Mouse (Mus musculus) frontal cortex, adult 2 months (tissue): Measurements from ENCODE around the gene Shank3. TPM values are rescaled to one million over a fixed set of nuclear protein-coding genes. Genes with fewer than 3 reads are reported as not detected.

ENCODE experiments used
- DNase-seq, 2 experiments: peaks; one replicate each; pipeline ENCODE4 v3.0.0; 2022; ENCODE audit warnings: low spot score in 1 of 2; ENCODE audit errors: extremely low spot score in 1 of 2
- polyA plus RNA-seq: library from polyadenylated mRNA; depleted of rRNA; stranded (reverse); fragments of >200 nt; gene quantifications from 2 replicates; pipeline ENCODE4 v1.2.3, GENCODE M21; 2012; rRNA removed

Gene Shank3
- polyA plus RNA-seq, result 76.4 and 84.0 TPM in 2 replicates

- DNase-seq, result no peak
Observed at GRCm38 (mm10) chr15:89498961-89499688, at the start of gene Shank3. Shank3 (plus strand) TSS chr15:89499623.

GRCm38 (mm10) chr15:89452906-89453864, 46.2 kb upstream of the Shank3 start:
- no peak for DNase-seq

DNA sequence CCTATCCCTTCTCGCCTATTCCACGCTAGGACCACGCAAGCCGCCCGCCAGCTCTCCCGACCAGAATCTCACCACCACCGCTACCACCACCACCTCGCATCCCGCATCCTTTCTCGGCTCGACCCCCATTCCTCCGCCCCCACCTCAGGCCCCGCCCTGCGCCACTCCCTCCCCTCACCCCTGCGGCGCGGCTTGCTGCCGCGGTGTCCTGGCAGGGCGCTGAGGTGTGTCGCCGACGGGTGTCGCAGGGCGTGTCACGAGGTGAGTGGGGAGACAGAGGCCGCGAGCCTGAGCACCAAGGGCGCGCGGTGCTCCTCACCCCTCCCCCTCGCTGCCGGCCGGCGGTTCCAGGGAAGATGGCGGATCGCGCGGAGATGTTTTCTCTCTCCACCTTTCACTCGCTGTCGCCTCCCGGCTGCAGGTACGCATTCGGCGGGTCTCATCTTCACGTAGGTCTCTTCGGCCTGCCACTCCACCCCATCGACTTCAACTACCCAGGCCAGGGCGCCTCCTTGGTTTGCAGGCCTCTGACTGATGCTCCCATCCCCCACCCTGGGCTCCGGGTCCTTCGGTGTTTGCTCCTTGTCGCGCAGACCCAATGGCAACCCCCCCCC, 45.5 kb upstream of the Shank3 start, which contains the start of gene Mapk8ip2:
TSS of gene Mapk8ip2 (plus strand) at position 49 of the 614 bp plus-strand sequence.
- peak in 1 of 2 experiments; percentile 63 for DNase-seq

GRCm38 (mm10) chr15:89454857-89455256, 44.6 kb upstream of the Shank3 start:
- DNase-seq, result no peak

GRCm38 (mm10) chr15:89455642-89456041, 43.8 kb upstream of the Shank3 start:
- no peak for DNase-seq

- no peak for DNase-seq
Observed at GRCm38 (mm10) chr15:89458942-89459341, 40.5 kb upstream of the Shank3 start.

DNA sequence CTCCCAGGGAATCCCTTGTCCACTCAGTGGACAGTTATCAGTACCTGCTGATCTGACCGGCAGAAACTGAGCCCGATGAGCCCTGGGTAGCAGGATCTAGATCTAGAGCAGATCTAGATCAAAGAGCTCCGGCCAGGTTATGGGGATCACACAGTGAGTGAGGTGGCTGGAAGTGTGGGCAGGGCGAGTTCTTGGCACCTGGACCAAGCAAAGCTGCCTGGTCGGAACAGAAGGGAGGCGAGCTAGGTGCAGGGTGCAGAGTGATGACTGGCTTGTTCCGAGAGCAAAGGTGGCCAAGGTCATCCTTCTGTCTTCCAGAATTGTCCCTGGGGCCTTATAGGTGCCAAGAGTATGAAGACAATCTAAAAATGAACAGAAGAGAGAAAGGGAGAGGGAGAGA, 39.6 kb upstream of the Shank3 start:
- DNase-seq, result no peak

GRCm38 (mm10) chr15:89460298-89460697, 39.1 kb upstream of the Shank3 start:
- DNase-seq, result no peak

GRCm38 (mm10) chr15:89461321-89461720, 38.1 kb upstream of the Shank3 start:
- DNase-seq, result no peak

DNA sequence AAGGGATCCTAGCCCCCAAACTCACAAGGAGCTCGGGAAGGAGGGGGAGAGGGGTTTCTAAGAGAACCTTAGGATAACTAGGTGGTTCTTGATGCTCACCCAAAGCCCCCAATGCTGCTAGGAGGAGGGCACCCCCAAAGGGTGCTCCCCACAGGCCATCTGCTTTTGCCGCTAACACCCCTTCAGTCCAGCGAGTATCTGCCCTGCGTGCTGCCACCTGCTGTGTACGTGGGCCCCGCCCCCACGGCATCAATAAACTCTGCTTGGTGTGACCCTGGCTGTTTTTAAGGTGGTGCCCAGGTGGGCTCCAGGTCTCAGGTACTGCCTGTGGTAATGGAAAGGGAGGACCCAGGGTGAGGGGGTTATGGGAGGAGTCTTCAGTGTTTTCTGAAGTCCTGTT, 37.2 kb upstream of the Shank3 start:
- no peak for DNase-seq

- DNase-seq, result no peak
Observed at GRCm38 (mm10) chr15:89463334-89464235, 35.8 kb upstream of the Shank3 start.

GRCm38 (mm10) chr15:89465052-89465451, 34.4 kb upstream of the Shank3 start:
- DNase-seq, result no peak

GRCm38 (mm10) chr15:89468577-89468976, 30.8 kb upstream of the Shank3 start:
- no peak for DNase-seq

- DNase-seq, result no peak
Observed at GRCm38 (mm10) chr15:89471476-89471875, 27.9 kb upstream of the Shank3 start.

DNA sequence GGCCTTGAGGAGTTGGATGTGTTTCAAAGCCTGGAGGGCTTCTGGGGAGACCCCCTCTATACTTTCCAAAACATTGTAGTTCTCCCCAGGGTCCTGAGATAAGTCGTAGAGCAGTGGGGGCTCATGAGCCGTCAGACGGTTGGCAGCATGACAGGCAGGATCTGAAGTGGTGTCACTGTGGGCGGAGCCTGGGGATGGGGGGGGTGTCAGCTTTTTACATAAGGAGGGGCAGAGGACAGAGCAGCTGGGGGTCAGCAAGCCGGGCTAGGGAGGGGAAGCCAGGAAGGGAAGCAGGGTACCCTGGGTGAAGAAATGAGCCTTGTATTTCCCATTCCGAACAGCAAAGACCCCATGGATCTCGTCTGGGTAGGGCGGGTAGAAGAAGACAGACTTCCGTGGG, 26.1 kb upstream of the Shank3 start:
- no peak for DNase-seq

DNA sequence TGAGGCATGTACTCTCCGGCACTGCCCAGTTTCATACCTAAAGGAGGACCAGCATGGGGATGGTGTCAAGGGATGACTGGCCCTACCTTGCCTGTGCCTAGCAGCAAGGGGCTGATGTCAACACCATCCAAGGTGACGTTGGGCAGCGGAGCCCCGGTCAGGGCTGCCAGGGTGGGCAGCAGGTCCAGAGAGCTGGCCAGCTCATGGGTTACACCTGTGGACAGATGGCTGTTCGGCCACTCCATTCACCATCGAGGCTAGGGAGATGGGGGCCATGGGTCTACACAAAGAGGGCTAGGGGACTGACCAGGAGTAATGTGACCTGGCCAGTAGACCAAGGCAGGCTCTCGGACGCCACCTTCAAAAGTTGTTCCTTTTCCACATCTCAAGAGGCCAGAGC, 25.5 kb upstream of the Shank3 start:
- no peak for DNase-seq

DNA sequence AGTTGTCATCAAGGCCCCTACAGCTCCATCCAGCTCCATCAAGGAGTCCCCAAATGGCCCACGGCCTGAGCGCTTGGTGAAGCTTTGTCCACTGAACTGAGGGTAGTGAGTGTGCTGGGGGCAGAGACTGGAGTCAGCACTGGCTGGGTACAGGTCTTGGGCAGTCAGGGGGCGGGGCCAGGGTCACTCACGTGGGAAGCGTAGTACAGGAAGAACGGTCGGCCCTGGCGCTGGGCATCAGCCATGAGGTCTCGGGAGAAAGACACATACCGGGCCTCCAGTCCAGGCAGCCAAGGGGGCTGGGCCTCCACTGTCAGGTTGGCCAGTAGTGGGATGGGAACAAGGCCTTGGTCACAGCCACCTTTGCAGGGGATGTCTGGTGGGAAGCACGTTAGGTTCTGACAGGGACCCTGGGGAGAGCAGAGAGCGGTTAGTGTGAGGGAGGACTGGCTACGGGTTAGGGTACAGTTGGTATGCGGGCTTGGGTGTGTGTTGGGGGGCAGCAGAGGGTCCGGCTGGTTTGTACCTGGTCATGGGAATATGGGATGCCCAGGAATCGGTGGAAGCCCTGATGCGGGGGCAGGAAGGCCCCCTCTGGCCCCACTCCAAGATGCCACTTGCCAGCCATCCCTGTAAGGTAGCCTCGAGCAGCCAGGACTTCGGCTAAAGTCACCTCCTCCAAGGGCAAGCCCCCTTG, 24.7 kb upstream of the Shank3 start:
- DNase-seq, result no peak

GRCm38 (mm10) chr15:89475293-89475600, 24.2 kb upstream of the Shank3 start:
- DNase-seq, result no peak

DNA sequence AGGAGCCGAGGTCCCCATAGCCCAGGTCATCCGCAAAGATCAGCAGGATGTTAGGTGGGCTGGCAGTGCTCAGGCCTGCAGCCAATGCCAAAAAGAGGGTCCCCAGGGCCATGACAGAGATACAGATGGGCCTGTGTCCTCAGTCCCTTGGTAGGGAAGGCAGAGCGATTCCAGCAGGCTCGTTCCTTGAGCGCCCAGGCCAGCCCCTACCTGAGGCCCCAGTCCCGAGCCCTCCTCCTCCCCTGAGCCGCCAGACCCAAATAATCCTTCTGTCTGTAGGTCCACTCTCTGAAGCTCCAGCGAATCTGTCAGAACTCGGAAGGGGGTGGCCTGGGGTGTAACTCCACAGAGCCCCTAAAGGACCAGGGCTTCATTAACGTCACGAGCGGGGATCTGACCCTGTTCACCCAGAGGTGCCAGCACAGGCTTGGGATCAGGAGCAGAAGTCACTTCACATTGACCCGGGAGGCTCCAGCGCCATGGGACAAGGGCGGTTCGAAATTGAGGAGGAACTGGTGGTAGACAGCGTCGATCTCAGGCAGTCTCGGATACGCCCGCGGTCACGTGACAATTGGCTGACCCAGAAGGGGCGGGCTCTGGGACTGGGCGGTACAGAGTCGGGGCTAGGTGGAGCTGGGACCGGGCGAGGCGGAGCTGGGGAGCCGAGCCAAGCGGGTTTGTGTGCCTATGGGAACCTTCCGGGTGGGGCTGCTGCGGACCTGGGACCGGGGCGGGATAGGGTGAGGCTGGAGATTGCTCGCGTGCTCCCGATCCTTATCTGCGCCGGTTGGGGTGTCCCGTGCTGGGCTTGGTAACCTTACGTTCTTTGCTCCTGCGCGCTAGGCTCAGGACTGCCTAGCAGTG, 23.6 kb upstream of the Shank3 start:
- DNase-seq, result peak; percentile 86 to 92
